Mouse (Mus musculus): ENCODE measurements around the gene Fbln2. TPM values are rescaled to one million over a fixed set of nuclear protein-coding genes. Genes with fewer than 3 reads are reported as not detected.

Fbln2 gene
- polyA plus RNA-seq, 1 experiment from 2014 or later = 22.9 TPM

- Histone ChIP-seq H3K9me3 (ENCODE audit: low read depth, low read length) (no peaks in the 10 kb centered on the region), H3K4me2 (no peak overlapping the region), H3K27me3 (ENCODE audit: insufficient read depth, low read length) (no peaks in the 10 kb centered on the region), H3K4me3 (ENCODE audit: low read depth, low read length) (no peak overlapping the region), H3K27ac (ENCODE audit: low read depth) (no peak overlapping the region), H3K36me3 (ENCODE audit: insufficient read depth) (no peaks in the 10 kb centered on the region), H3K4me1 (ENCODE audit: insufficient read depth) (no peaks in the 10 kb centered on the region; the same call in 1 of the 2 replicates), H3K9ac (no peak overlapping the region)
- no peak for TF ChIP-seq CTCF (IDR thresholded peaks at IDR 0.05; ENCODE audit: low read depth)
- ATAC-seq (ENCODE audit: insufficient read depth) (no peak), DNase-seq (no peak)
- WGBS = 72% methylated on average over 4 of the region's 4 CpGs
Measured at GRCm38 (mm10) chr6:91225346-91225745, 13.1 kb downstream of the Fbln2 start.

GRCm38 (mm10) chr6:91226058-91226457 lies 13.8 kb downstream of the Fbln2 start:
- Histone ChIP-seq H3K36me3 (ENCODE audit: insufficient read depth) (no peaks in the 10 kb centered on the region), H3K9me3 (ENCODE audit: low read depth, low read length) (no peaks in the 10 kb centered on the region), H3K9ac (no peak overlapping the region), H3K27me3 (ENCODE audit: insufficient read depth, low read length) (no peaks in the 10 kb centered on the region), H3K27ac (ENCODE audit: low read depth) (no peak overlapping the region), H3K4me1 (ENCODE audit: insufficient read depth) (no peaks in the 10 kb centered on the region; the same call in 1 of the 2 replicates), H3K4me3 (ENCODE audit: low read depth, low read length) (no peak overlapping the region), H3K4me2 (no peak overlapping the region)
- 38% methylated on average over 1 of the region's 1 CpGs for WGBS
- DNase-seq = no peak
- no peak for ATAC-seq (ENCODE audit: insufficient read depth)
- no peak for TF ChIP-seq CTCF (IDR thresholded peaks at IDR 0.05; ENCODE audit: low read depth)

GRCm38 (mm10) chr6:91228980-91229379 lies 16.7 kb downstream of the Fbln2 start:
- no peak overlapping the region for H3K4me3 ChIP-seq (ENCODE audit: low read depth, low read length)
- H3K4me2 ChIP-seq = no peak overlapping the region
- H3K9me3 ChIP-seq (ENCODE audit: low read depth, low read length) = no peaks in the 10 kb centered on the region
- ATAC-seq (ENCODE audit: insufficient read depth) = no peak
- no peaks in the 10 kb centered on the region for H3K27me3 ChIP-seq (ENCODE audit: insufficient read depth, low read length)
- no peak for TF ChIP-seq CTCF (IDR thresholded peaks at IDR 0.05; ENCODE audit: low read depth)
- no peaks in the 10 kb centered on the region for H3K36me3 ChIP-seq (ENCODE audit: insufficient read depth)
- H3K4me1 ChIP-seq (ENCODE audit: insufficient read depth) = no peaks in the 10 kb centered on the region; the same call in 1 of the 2 replicates
- DNase-seq = no peak
- no peak overlapping the region for H3K9ac ChIP-seq
- H3K27ac ChIP-seq (ENCODE audit: low read depth) = no peak overlapping the region
- WGBS = 69% methylated on average over 4 of the region's 4 CpGs

- no peak for DNase-seq
- TF ChIP-seq CTCF (IDR thresholded peaks at IDR 0.05; ENCODE audit: low read depth) = no peak
- WGBS = 87% methylated on average over 5 of the region's 5 CpGs
Measured at GRCm38 (mm10) chr6:91231000-91231399, 18.7 kb downstream of the Fbln2 start.

GRCm38 (mm10) chr6:91231523-91231922 lies 19.3 kb downstream of the Fbln2 start:
- TF ChIP-seq CTCF (IDR thresholded peaks at IDR 0.05; ENCODE audit: low read depth) = no peak

More at GRCm38 (mm10) chr6:91231000-91231399, 18.7 kb downstream of the Fbln2 start:
- H3K36me3 ChIP-seq (ENCODE audit: insufficient read depth) = no peaks in the 10 kb centered on the region
- H3K9me3 ChIP-seq (ENCODE audit: low read depth, low read length) = no peaks in the 10 kb centered on the region
- ATAC-seq (ENCODE audit: insufficient read depth) = no peak
- H3K4me1 ChIP-seq (ENCODE audit: insufficient read depth) = peaks cover under 1% of the 10 kb centered on the region; the same call in 1 of the 2 replicates
- no peaks in the 10 kb centered on the region for H3K27me3 ChIP-seq (ENCODE audit: insufficient read depth, low read length)
- no peak overlapping the region for H3K9ac ChIP-seq
- no peak overlapping the region for H3K4me2 ChIP-seq
- H3K27ac ChIP-seq (ENCODE audit: low read depth) = no peak overlapping the region
- H3K4me3 ChIP-seq (ENCODE audit: low read depth, low read length) = no peak overlapping the region

GRCm38 (mm10) chr6:91233011-91233410 lies 20.8 kb downstream of the Fbln2 start:
- Histone ChIP-seq H3K9me3 (ENCODE audit: low read depth, low read length) (no peaks in the 10 kb centered on the region), H3K4me1 (ENCODE audit: insufficient read depth) (peaks cover 7% of the 10 kb centered on the region; the same call in 1 of the 2 replicates), H3K36me3 (ENCODE audit: insufficient read depth) (no peaks in the 10 kb centered on the region), H3K9ac (no peak overlapping the region), H3K27ac (ENCODE audit: low read depth) (no peak overlapping the region), H3K4me3 (ENCODE audit: low read depth, low read length) (no peak overlapping the region), H3K4me2 (no peak overlapping the region), H3K27me3 (ENCODE audit: insufficient read depth, low read length) (no peaks in the 10 kb centered on the region)
- ATAC-seq (ENCODE audit: insufficient read depth) = no peak
- DNase-seq = no peak
- 78% methylated on average over 12 of the region's 12 CpGs for WGBS
- peak; percentile 43 for TF ChIP-seq CTCF (IDR thresholded peaks at IDR 0.05; ENCODE audit: low read depth)

More at GRCm38 (mm10) chr6:91231523-91231922, 19.3 kb downstream of the Fbln2 start:
- no peak overlapping the region for H3K4me3 ChIP-seq (ENCODE audit: low read depth, low read length)
- 72% methylated on average over 4 of the region's 4 CpGs for WGBS
- DNase-seq = no peak
- ATAC-seq (ENCODE audit: insufficient read depth) = no peak
- H3K4me1 ChIP-seq (ENCODE audit: insufficient read depth) = peaks cover 5% of the 10 kb centered on the region; the same call in 1 of the 2 replicates
- no peaks in the 10 kb centered on the region for H3K36me3 ChIP-seq (ENCODE audit: insufficient read depth)
- no peak overlapping the region for H3K4me2 ChIP-seq
- no peak overlapping the region for H3K9ac ChIP-seq
- no peak overlapping the region for H3K27ac ChIP-seq (ENCODE audit: low read depth)
- H3K27me3 ChIP-seq (ENCODE audit: insufficient read depth, low read length) = no peaks in the 10 kb centered on the region
- no peaks in the 10 kb centered on the region for H3K9me3 ChIP-seq (ENCODE audit: low read depth, low read length)

GRCm38 (mm10) chr6:91233424-91234015 lies 21.3 kb downstream of the Fbln2 start:
- ATAC-seq (ENCODE audit: insufficient read depth) (no peak), DNase-seq (no peak)
- TF ChIP-seq CTCF (IDR thresholded peaks at IDR 0.05; ENCODE audit: low read depth) = no peak
- Histone ChIP-seq H3K27me3 (ENCODE audit: insufficient read depth, low read length) (no peaks in the 10 kb centered on the region), H3K4me1 (ENCODE audit: insufficient read depth) (peaks cover 7% of the 10 kb centered on the region; the same call in 1 of the 2 replicates), H3K36me3 (ENCODE audit: insufficient read depth) (no peaks in the 10 kb centered on the region), H3K4me2 (no peak overlapping the region), H3K9me3 (ENCODE audit: low read depth, low read length) (no peaks in the 10 kb centered on the region), H3K27ac (ENCODE audit: low read depth) (no peak overlapping the region), H3K4me3 (ENCODE audit: low read depth, low read length) (no peak overlapping the region), H3K9ac (no peak overlapping the region)
- WGBS = 57% methylated on average over 10 of the region's 10 CpGs

All from lung, embryonic 14.5 days (tissue).